31 mouse cellular contexts compared by ENCODE assay signal in genomic region chr9:61670986-61671385, GRCm38 (mm10).
A peak's percentile ranks its signal among the peaks of the same experiment; 100 is the strongest.
DNase-seq lines count a peak whose midpoint lies in the region; ATAC-seq and TF ChIP-seq lines count a peak whose summit lies in the region.
"Had no signal": no experiment of that assay in that cellular context is flagged by ENCODE, and none has a peak within 500 bp of the region (broad histone marks: within the 10 kb centered on the region; RNA-seq: fewer than 3 reads in every experiment).

No protein-coding gene starts in this region.

- intact Hi-C loops in left cerebral cortex, postnatal 10 days (cut with DNase I), result no loop called here

- no peak for TF ChIP-seq CTCF in lung, adult 2 months (IDR thresholded peaks at IDR 0.05; ENCODE audit: insufficient read depth, low read length)

- H3K4me3 ChIP-seq in lung, adult 2 months (replicated peaks; ENCODE audit: extremely low read depth, low read depth, low read length), result no peak overlapping the region
- H3K4me3 ChIP-seq: embryonic facial prominence, embryonic 10.5 days; embryonic facial prominence, embryonic 15.5 days; forebrain, embryonic 13.5 days; gastrocnemius, adult 2 months; heart, adult 2 months; heart, embryonic 12.5 days; hindbrain, embryonic 13.5 days; limb, embryonic 13.5 days had no signal

- DNase-seq in lung, postnatal 36 days, result peak; percentile 35
- no peak for DNase-seq in lung, adult 2 months
- peak; percentile 25 for DNase-seq in R1 (ENCODE audit: low read depth, low spot score)
- DNase-seq in cerebellum, postnatal 4 days (ENCODE audit: low spot score in 2 of 2), result no peak
- DNase-seq in left cerebral cortex, postnatal 10 days (ENCODE audit: extremely low spot score in 1 of 2, low spot score in 2 of 2), result no peak
- no peak for DNase-seq in thymus, postnatal 25 days
- DNase-seq: adrenal gland, adult 8-10 months; cerebellum, adult 2 months; cerebellum, postnatal 14 days; gastrocnemius, adult 2 months; gastrocnemius, postnatal 36 days; heart, adult 2 months; heart, postnatal 4 days; kidney, adult 9 months; kidney, postnatal 10 days; layer of hippocampus, postnatal 36 days; right cerebral cortex, adult 18-20 months; spleen, adult 18-20 months; thymus, postnatal 14 days had no signal

- TF ChIP-seq POLR2A in lung, adult 2 months (IDR thresholded peaks at IDR 0.05; ENCODE audit: borderline replicate concordance, extremely low read depth, low read depth, low read length), result no peak

- WGBS in lung, adult 2 months, result 78% methylated on average over 4 of the region's 4 CpGs

- peak; percentile 42 for ATAC-seq in megakaryocyte, adult 5-6 weeks (ENCODE audit: poor library complexity, severe bottlenecking)
- ATAC-seq in neutrophil, adult 5-6 weeks (ENCODE audit: extremely low read depth, insufficient number of reproducible peaks, low FRiP score, poor library complexity, severe bottlenecking), result peak; percentile 31; the same call in 1 of the 2 replicates
- ATAC-seq: forebrain, embryonic 13.5 days; intestine, postnatal 0 days; lung, postnatal 0 days; midbrain, embryonic 16.5 days; Patski had no signal

- no peaks in the 10 kb centered on the region; the same call in 1 of the 2 replicates for H3K4me1 ChIP-seq in lung, adult 2 months (ENCODE audit: control insufficient read depth, insufficient read depth, low read length)

Comparison
In these comparisons a context has a peak if more than half of its experiments do, and no peak if none do; other contexts are left out.
1. DNase-seq: peak in lung, postnatal 36 days (single experiment) and R1 (single experiment); none in lung, adult 2 months (single experiment), cerebellum, postnatal 4 days (0 of 2), left cerebral cortex, postnatal 10 days (0 of 2) and thymus, postnatal 25 days (single experiment).